Mouse (Mus musculus) midbrain, embryonic 15.5 days (tissue): ENCODE measurements around the gene Mrpl50. TPM values are rescaled to one million over a fixed set of nuclear protein-coding genes. Genes with fewer than 3 reads are reported as not detected.
A peak's percentile ranks its signal among the peaks of the same experiment; 100 is the strongest.

Experiments
- ATAC-seq: fragments of 200-750 bp; cut with Nextera tagmentation; replicated peaks from 2 replicates; pipeline ENCODE4 v1.8.0; 2017; ENCODE audit warnings: moderate TSS enrichment
- H3K27ac ChIP-seq: fragments of 300-500 bp; sonication (generic); 2 replicates; pipeline ENCODE4 v1.5.1; 2015; ENCODE audit warnings: mild to moderate bottlenecking, inconsistent platforms
- H3K27me3 ChIP-seq: fragments of 300-500 bp; sonication (generic); replicated peaks from 2 replicates; pipeline ENCODE4 v1.6.1; 2015; ENCODE audit warnings: inconsistent platforms
- H3K36me3 ChIP-seq: fragments of 300-500 bp; sonication (generic); replicated peaks from 2 replicates; pipeline ENCODE4 v1.6.1; 2015; ENCODE audit warnings: inconsistent platforms
- H3K4me1 ChIP-seq: fragments of 300-500 bp; sonication (generic); 2 replicates; pipeline ENCODE4 v1.6.1; 2015; ENCODE audit warnings: inconsistent platforms
- H3K4me2 ChIP-seq: fragments of 300-500 bp; sonication (generic); 2 replicates; pipeline ENCODE4 v1.6.1; 2015; ENCODE audit warnings: inconsistent platforms, mild to moderate bottlenecking, moderate library complexity
- H3K4me3 ChIP-seq: fragments of 300-500 bp; sonication (generic); 2 replicates; pipeline ENCODE4 v1.5.1; 2015; ENCODE audit warnings: mild to moderate bottlenecking, inconsistent platforms
- H3K9ac ChIP-seq: fragments of 300-500 bp; sonication (generic); 2 replicates; pipeline ENCODE4 v1.6.1; 2015; ENCODE audit warnings: mild to moderate bottlenecking, inconsistent platforms
- H3K9me3 ChIP-seq: fragments of 300-500 bp; sonication (generic); 2 replicates; pipeline ENCODE4 v1.6.1; 2016; ENCODE audit warnings: inconsistent platforms
- WGBS: fragments of 180-500 bp; shearing (Covaris S2); methylation state at CpG from one replicate; pipeline ENCODE4 v1.1.7; 2015; ENCODE audit warnings: mixed read lengths; 5-methylcytosine and 5-hydroxymethylcytosine counted together
- polyA plus RNA-seq: library from polyadenylated mRNA; unstranded; fragments of >200 nt; fragmentation: Nextera tagmentation; extraction: Ambion mirVana; gene quantifications from 2 replicates; pipeline ENCODE4 v1.2.1, GENCODE M21; 2015

Gene Mrpl50
- polyA plus RNA-seq = 70.6 and 77.5 TPM in 2 replicates

- ATAC-seq = peak; percentile 99
- WGBS = under 1% methylated on average over 41 of the region's 41 CpGs
Observed at GRCm38 (mm10) chr4:49520572-49521340, at the start of gene Mrpl50, which contains the start of gene Zfp189. Mrpl50 (minus strand) TSS chr4:49521093. Zfp189 (plus strand) TSS chr4:49521176.

DNA sequence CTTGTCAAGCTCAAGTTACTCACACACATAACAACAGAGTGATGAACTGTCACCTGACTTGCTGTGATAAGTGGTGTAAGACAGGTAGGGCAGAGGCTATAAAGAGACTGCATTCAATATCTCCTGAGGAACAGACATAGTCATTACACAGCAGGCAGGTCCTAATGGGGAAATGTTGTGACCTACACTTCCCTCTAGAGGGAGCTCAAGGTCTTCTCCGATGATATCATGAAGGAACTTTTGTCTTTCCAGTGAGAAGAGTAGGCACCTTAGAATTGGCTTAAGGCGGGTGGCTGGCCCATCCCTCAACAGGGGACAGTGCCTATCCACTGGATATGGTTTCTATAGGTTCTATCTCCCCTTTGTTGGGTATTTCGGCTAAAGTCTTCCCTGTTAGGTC is 46.7 kb upstream of the Mrpl50 start:
- Histone ChIP-seq H3K4me2 (no peak overlapping the region), H3K27me3 (no peaks in the 10 kb centered on the region), H3K9me3 (no peaks in the 10 kb centered on the region), H3K9ac (no peak overlapping the region), H3K4me3 (no peak overlapping the region), H3K27ac (no peak overlapping the region), H3K4me1 (no peaks in the 10 kb centered on the region), H3K36me3 (no peaks in the 10 kb centered on the region)
- 21% methylated on average over 3 of the region's 3 CpGs for WGBS
- peak; percentile 67 for ATAC-seq

More at GRCm38 (mm10) chr4:49520572-49521340, at the start of gene Mrpl50, which contains the start of gene Zfp189:
- H3K4me2 ChIP-seq = peak within 1 kb of the TSS; percentile 58
- peak within 1 kb of the TSS; percentile 70 for H3K9ac ChIP-seq
- H3K9me3 ChIP-seq = no peaks in the 10 kb centered on the region
- no peaks in the 10 kb centered on the region for H3K27me3 ChIP-seq
- peak within 1 kb of the TSS; percentile 76 for H3K27ac ChIP-seq
- peak within 1 kb of the TSS; percentile 57 for H3K4me3 ChIP-seq
- peaks cover 30% of the 10 kb centered on the region for H3K4me1 ChIP-seq
- peaks cover 7% of the 10 kb centered on the region; the same call in 1 of the 2 replicates for H3K36me3 ChIP-seq

GRCm38 (mm10) chr4:49559915-49560772 is 39.3 kb upstream of the Mrpl50 start:
- 77% methylated on average over 20 of the region's 20 CpGs for WGBS
- no peaks in the 10 kb centered on the region for H3K27me3 ChIP-seq
- H3K9ac ChIP-seq = no peak overlapping the region
- 0 out of 2 replicates have a peak, but pooled peaks have one; percentile 54 for ATAC-seq
- no peaks in the 10 kb centered on the region; the same call in 1 of the 2 replicates for H3K4me1 ChIP-seq
- H3K36me3 ChIP-seq = no peaks in the 10 kb centered on the region
- H3K4me3 ChIP-seq = no peak overlapping the region
- no peak overlapping the region for H3K4me2 ChIP-seq
- H3K27ac ChIP-seq = no peak overlapping the region
- H3K9me3 ChIP-seq = no peaks in the 10 kb centered on the region

- Histone ChIP-seq H3K9ac (no peak overlapping the region), H3K4me2 (no peak overlapping the region), H3K4me1 (no peaks in the 10 kb centered on the region; the same call in 1 of the 2 replicates), H3K4me3 (no peak overlapping the region), H3K27me3 (no peaks in the 10 kb centered on the region), H3K9me3 (no peaks in the 10 kb centered on the region), H3K36me3 (no peaks in the 10 kb centered on the region), H3K27ac (no peak overlapping the region)
- WGBS = 91% methylated on average over 2 of the region's 2 CpGs
- ATAC-seq = no peak
Observed at GRCm38 (mm10) chr4:49558181-49558580, 37.3 kb upstream of the Mrpl50 start.

DNA sequence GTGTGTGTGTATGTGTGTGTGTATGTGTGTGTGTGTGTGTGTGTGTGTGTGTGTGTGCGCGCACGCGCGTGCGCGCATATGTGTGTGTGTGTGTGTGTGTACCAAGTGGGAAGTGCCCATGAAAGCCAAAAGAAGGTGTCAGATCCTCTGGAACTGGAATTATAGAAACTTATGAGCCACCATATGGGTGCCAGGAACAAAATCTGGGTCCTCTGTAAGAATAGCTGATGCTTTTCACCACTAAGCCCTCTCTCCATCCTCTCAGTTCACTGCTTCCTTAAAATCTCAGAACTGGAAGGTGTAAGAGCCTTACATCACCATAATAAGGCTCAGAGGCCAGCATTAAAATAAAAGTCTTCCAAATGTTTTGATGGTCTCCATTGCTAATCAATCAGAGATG is 36.5 kb upstream of the Mrpl50 start:
- Histone ChIP-seq H3K4me2 (no peak overlapping the region), H3K36me3 (no peaks in the 10 kb centered on the region), H3K9me3 (no peaks in the 10 kb centered on the region), H3K27me3 (no peaks in the 10 kb centered on the region), H3K4me1 (no peaks in the 10 kb centered on the region; the same call in 1 of the 2 replicates), H3K27ac (no peak overlapping the region), H3K4me3 (no peak overlapping the region), H3K9ac (no peak overlapping the region)
- no peak for ATAC-seq
- WGBS = 99% methylated on average over 7 of the region's 7 CpGs

DNA sequence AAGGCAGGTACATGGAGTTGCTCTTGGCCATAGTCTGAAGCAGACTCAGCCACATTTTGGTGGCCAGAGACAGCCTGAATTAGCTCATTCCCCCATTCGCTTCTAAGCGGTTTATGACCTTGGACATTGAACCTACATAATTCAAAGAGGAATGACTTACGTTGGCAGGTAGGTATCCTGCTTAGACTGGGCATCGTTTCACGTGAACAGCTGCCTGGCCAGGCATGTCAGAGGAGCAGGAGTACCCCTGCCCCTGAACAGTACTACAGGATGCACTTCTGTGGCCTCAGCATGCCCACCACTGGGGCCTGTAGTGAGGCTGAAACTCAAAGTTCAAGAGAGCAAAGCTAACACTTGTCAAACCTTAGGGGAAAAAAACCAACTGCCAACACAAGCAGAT is 32.5 kb upstream of the Mrpl50 start:
- H3K36me3 ChIP-seq = no peaks in the 10 kb centered on the region
- H3K4me1 ChIP-seq = no peaks in the 10 kb centered on the region
- H3K27ac ChIP-seq = no peak overlapping the region
- H3K27me3 ChIP-seq = no peaks in the 10 kb centered on the region
- no peak overlapping the region for H3K9ac ChIP-seq
- 86% methylated on average over 5 of the region's 5 CpGs for WGBS
- H3K4me2 ChIP-seq = no peak overlapping the region
- no peaks in the 10 kb centered on the region for H3K9me3 ChIP-seq
- ATAC-seq = no peak
- H3K4me3 ChIP-seq = no peak overlapping the region

GRCm38 (mm10) chr4:49549383-49549782 is 28.5 kb upstream of the Mrpl50 start, which contains the start of gene Aldob:
Aldob (minus strand) TSS chr4:49549546.
- no peak within 1 kb of the TSS for H3K9ac ChIP-seq

DNA sequence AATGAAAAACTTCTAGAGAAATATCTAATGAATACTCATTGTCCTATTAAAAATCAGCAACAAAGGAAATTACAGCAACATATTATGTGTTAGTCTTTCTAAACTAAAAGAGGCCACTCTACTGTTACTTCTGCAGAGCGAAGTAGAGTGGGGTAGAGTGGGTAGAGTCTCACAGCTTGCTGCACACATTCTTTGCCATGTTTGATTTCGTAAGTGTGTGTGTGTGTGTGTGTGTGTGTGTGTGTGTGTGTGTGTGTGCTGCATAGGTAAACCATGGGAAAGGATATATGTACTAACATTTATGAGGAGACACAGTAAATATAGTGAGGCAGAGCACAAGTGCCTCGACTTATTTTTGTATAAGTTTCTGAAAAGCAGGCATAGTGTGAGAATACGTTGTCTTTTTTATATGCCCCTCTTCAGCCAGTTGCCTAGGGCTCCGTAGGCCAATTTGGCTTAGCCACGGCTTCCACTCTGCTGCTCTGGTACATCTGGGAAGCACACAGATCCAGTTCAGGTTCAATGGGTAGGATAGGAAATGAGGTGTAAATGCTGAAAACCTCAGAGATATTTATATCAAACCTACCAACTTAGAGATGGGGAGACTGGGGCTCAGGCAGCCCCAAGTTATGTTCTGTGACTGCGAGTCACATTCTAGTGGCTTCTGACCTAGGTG is 26.8 kb upstream of the Mrpl50 start:
- Histone ChIP-seq H3K27ac (no peak overlapping the region), H3K4me1 (no peaks in the 10 kb centered on the region), H3K27me3 (no peaks in the 10 kb centered on the region), H3K4me2 (no peak overlapping the region), H3K36me3 (no peaks in the 10 kb centered on the region), H3K9ac (no peak overlapping the region), H3K4me3 (no peak overlapping the region), H3K9me3 (no peaks in the 10 kb centered on the region)
- ATAC-seq = no peak
- WGBS = 89% methylated on average over 7 of the region's 7 CpGs

More at GRCm38 (mm10) chr4:49549383-49549782, 28.5 kb upstream of the Mrpl50 start, which contains the start of gene Aldob:
- Histone ChIP-seq H3K27me3 (no peaks in the 10 kb centered on the region), H3K36me3 (no peaks in the 10 kb centered on the region), H3K4me2 (no peak within 1 kb of the TSS), H3K4me1 (no peaks in the 10 kb centered on the region), H3K9me3 (no peaks in the 10 kb centered on the region), H3K4me3 (no peak within 1 kb of the TSS), H3K27ac (no peak within 1 kb of the TSS)
- WGBS = 67% methylated on average over 3 of the region's 3 CpGs
- ATAC-seq = no peak

DNA sequence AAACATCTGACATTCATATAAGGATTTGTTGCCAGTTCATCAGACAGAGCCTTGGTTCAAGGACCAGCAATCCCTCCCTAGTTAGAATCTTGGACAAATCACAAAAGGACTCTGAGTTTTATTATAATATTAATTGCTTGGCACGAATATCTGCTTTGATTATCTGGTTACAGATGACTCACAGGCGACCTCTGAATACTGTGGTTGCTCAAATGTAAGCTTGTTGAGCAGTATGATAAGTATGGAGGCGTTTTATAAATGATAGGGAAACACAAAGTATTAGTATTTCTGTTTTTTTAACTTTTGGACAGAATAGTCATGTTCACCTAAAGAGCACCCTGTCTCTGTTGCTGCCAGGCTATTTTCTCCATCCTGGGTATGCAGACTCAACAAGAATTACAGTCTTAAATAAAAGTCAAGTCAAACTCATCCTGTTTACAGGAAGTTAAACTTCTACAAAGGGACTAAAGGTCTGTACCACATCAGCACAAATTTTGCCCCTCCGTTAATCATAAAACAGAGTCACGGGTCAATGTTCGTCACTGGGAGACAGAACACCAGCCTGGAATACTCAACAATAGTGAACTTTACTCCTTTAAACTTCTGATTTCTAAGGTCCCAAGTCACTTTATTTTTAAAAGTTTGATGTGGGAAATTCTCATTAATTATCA is 26.1 kb upstream of the Mrpl50 start:
- no peak overlapping the region for H3K9ac ChIP-seq
- ATAC-seq = no peak
- H3K4me1 ChIP-seq = no peaks in the 10 kb centered on the region
- 78% methylated on average over 6 of the region's 6 CpGs for WGBS
- no peak overlapping the region for H3K27ac ChIP-seq
- H3K4me2 ChIP-seq = no peak overlapping the region
- no peaks in the 10 kb centered on the region for H3K9me3 ChIP-seq
- H3K4me3 ChIP-seq = no peak overlapping the region
- H3K27me3 ChIP-seq = no peaks in the 10 kb centered on the region
- no peaks in the 10 kb centered on the region for H3K36me3 ChIP-seq

GRCm38 (mm10) chr4:49546026-49546425 is 25.1 kb upstream of the Mrpl50 start:
- no peak for ATAC-seq
- no peak overlapping the region for H3K4me2 ChIP-seq
- no peaks in the 10 kb centered on the region for H3K9me3 ChIP-seq
- 79% methylated on average over 2 of the region's 2 CpGs for WGBS
- H3K9ac ChIP-seq = no peak overlapping the region
- H3K27me3 ChIP-seq = no peaks in the 10 kb centered on the region
- no peaks in the 10 kb centered on the region for H3K36me3 ChIP-seq
- H3K4me1 ChIP-seq = no peaks in the 10 kb centered on the region
- no peak overlapping the region for H3K4me3 ChIP-seq
- H3K27ac ChIP-seq = no peak overlapping the region

DNA sequence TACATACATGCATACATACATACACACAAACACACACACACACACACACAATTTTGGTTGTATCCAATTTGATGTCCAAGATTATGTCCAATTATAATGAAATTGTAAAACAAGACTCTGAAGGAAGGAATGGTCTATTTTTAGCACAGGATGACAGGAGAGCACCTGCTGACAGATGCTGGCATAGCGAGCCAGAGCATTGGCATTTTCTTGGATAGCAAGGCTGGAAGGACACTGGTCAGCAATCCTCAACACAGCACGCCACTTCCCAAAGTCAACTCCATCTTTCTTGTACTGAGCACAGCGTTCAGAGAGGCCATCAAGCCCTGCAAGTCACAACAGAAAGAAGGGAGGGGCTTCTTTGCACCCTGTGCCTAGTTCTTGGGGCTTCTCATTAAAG is 20.1 kb upstream of the Mrpl50 start:
- H3K4me2 ChIP-seq = no peak overlapping the region
- 83% methylated on average over 3 of the region's 3 CpGs for WGBS
- H3K36me3 ChIP-seq = no peaks in the 10 kb centered on the region
- H3K9me3 ChIP-seq = no peaks in the 10 kb centered on the region
- H3K4me3 ChIP-seq = no peak overlapping the region
- H3K27ac ChIP-seq = no peak overlapping the region
- no peak for ATAC-seq
- H3K27me3 ChIP-seq = no peaks in the 10 kb centered on the region
- no peak overlapping the region for H3K9ac ChIP-seq
- no peaks in the 10 kb centered on the region for H3K4me1 ChIP-seq
